Mouse (Mus musculus): ENCODE data around the gene Prrxl1. TPM values are rescaled to one million over a fixed set of nuclear protein-coding genes. Genes with fewer than 3 reads are reported as not detected.

The Prrxl1 gene
- total RNA-seq (2018; cell fraction: chromatin; rRNA removed): not detected
- not detected for total RNA-seq (2018; cell fraction: cytosol; rRNA removed)
- not detected for total RNA-seq (2018; cell fraction: nucleus; rRNA removed)
- polyA plus RNA-seq (2018): not detected in 3 replicates

GRCm38 (mm10) chr14:32599290-32600041 is at the start of gene Prrxl1:
Prrxl1 (plus strand) TSS chr14:32599407.
- Histone ChIP-seq H3K27ac (no peak within 1 kb of the TSS), H3K4me3 (ENCODE audit: inconsistent target) (no peak within 1 kb of the TSS), H3K36me3 (ENCODE audit: inconsistent target) (no peaks in the 10 kb centered on the region), H3K79me2 (ENCODE audit: inconsistent target) (no peaks in the 10 kb centered on the region)
- 4% methylated on average over 53 of the region's 53 CpGs for WGBS (ENCODE audit: missing documents)

GRCm38 (mm10) chr14:32551854-32552253 is 47.4 kb upstream of the Prrxl1 start:
- Histone ChIP-seq H3K79me2 (ENCODE audit: inconsistent target) (no peaks in the 10 kb centered on the region), H3K27ac (no peak overlapping the region), H3K4me3 (ENCODE audit: inconsistent target) (no peak overlapping the region), H3K36me3 (ENCODE audit: inconsistent target) (no peaks in the 10 kb centered on the region; the same call in 1 of the 2 replicates)
- 94% methylated on average over 4 of the region's 5 CpGs for WGBS (ENCODE audit: missing documents)

- no peak overlapping the region for H3K4me3 ChIP-seq (ENCODE audit: inconsistent target)
- no peaks in the 10 kb centered on the region; the same call in 1 of the 2 replicates for H3K36me3 ChIP-seq (ENCODE audit: inconsistent target)
- WGBS (ENCODE audit: missing documents): 95% methylated on average over 10 of the region's 10 CpGs
- no peaks in the 10 kb centered on the region for H3K79me2 ChIP-seq (ENCODE audit: inconsistent target)
- no peak overlapping the region for H3K27ac ChIP-seq
Observed at GRCm38 (mm10) chr14:32553198-32553903, 45.9 kb upstream of the Prrxl1 start.

GRCm38 (mm10) chr14:32554860-32555526 is 44.2 kb upstream of the Prrxl1 start:
- no peak overlapping the region for H3K27ac ChIP-seq
- no peaks in the 10 kb centered on the region for H3K79me2 ChIP-seq (ENCODE audit: inconsistent target)
- WGBS (ENCODE audit: missing documents): 98% methylated on average over 8 of the region's 8 CpGs
- no peak overlapping the region for H3K4me3 ChIP-seq (ENCODE audit: inconsistent target)
- H3K36me3 ChIP-seq (ENCODE audit: inconsistent target): no peaks in the 10 kb centered on the region; the same call in 1 of the 2 replicates

- Histone ChIP-seq H3K4me3 (ENCODE audit: inconsistent target) (no peak overlapping the region), H3K79me2 (ENCODE audit: inconsistent target) (no peaks in the 10 kb centered on the region), H3K36me3 (ENCODE audit: inconsistent target) (peaks cover 18% of the 10 kb centered on the region), H3K27ac (no peak overlapping the region)
- 94% methylated on average over 3 of the region's 3 CpGs for WGBS (ENCODE audit: missing documents)
Observed at GRCm38 (mm10) chr14:32561428-32561827, 37.8 kb upstream of the Prrxl1 start.

GRCm38 (mm10) chr14:32563661-32564060 is 35.5 kb upstream of the Prrxl1 start:
- no peak overlapping the region for H3K27ac ChIP-seq
- no peak overlapping the region for H3K4me3 ChIP-seq (ENCODE audit: inconsistent target)
- peaks cover 35% of the 10 kb centered on the region for H3K36me3 ChIP-seq (ENCODE audit: inconsistent target)
- WGBS (ENCODE audit: missing documents): 97% methylated on average over 6 of the region's 6 CpGs
- H3K79me2 ChIP-seq (ENCODE audit: inconsistent target): no peaks in the 10 kb centered on the region

GRCm38 (mm10) chr14:32572519-32572918 is 26.7 kb upstream of the Prrxl1 start:
- Histone ChIP-seq H3K36me3 (ENCODE audit: inconsistent target) (peaks cover 35% of the 10 kb centered on the region; the same call in 1 of the 2 replicates), H3K4me3 (ENCODE audit: inconsistent target) (no peak overlapping the region), H3K27ac (no peak overlapping the region), H3K79me2 (ENCODE audit: inconsistent target) (no peaks in the 10 kb centered on the region)
- 89% methylated on average over 8 of the region's 8 CpGs for WGBS (ENCODE audit: missing documents)

- 100% methylated on average over 2 of the region's 2 CpGs for WGBS (ENCODE audit: missing documents)
- no peaks in the 10 kb centered on the region for H3K79me2 ChIP-seq (ENCODE audit: inconsistent target)
- peaks cover 12% of the 10 kb centered on the region; the same call in 1 of the 2 replicates for H3K36me3 ChIP-seq (ENCODE audit: inconsistent target)
- no peak overlapping the region for H3K4me3 ChIP-seq (ENCODE audit: inconsistent target)
- no peak overlapping the region for H3K27ac ChIP-seq
Observed at GRCm38 (mm10) chr14:32578420-32578819, 20.8 kb upstream of the Prrxl1 start.

GRCm38 (mm10) chr14:32583696-32584095 is 15.5 kb upstream of the Prrxl1 start:
- no peak overlapping the region for H3K4me3 ChIP-seq (ENCODE audit: inconsistent target)
- WGBS (ENCODE audit: missing documents): 65% methylated on average over 9 of the region's 9 CpGs
- no peak overlapping the region for H3K27ac ChIP-seq
- H3K79me2 ChIP-seq (ENCODE audit: inconsistent target): no peaks in the 10 kb centered on the region
- H3K36me3 ChIP-seq (ENCODE audit: inconsistent target): no peaks in the 10 kb centered on the region

GRCm38 (mm10) chr14:32587013-32587784 is 12.0 kb upstream of the Prrxl1 start:
- Histone ChIP-seq H3K36me3 (ENCODE audit: inconsistent target) (no peaks in the 10 kb centered on the region), H3K27ac (no peak overlapping the region), H3K4me3 (ENCODE audit: inconsistent target) (no peak overlapping the region), H3K79me2 (ENCODE audit: inconsistent target) (no peaks in the 10 kb centered on the region)
- WGBS (ENCODE audit: missing documents): 17% methylated on average over 10 of the region's 10 CpGs

GRCm38 (mm10) chr14:32590377-32590776 is 8.8 kb upstream of the Prrxl1 start:
- H3K4me3 ChIP-seq (ENCODE audit: inconsistent target): no peak overlapping the region
- 77% methylated on average over 3 of the region's 3 CpGs for WGBS (ENCODE audit: missing documents)
- no peaks in the 10 kb centered on the region for H3K36me3 ChIP-seq (ENCODE audit: inconsistent target)
- no peak overlapping the region for H3K27ac ChIP-seq
- H3K79me2 ChIP-seq (ENCODE audit: inconsistent target): no peaks in the 10 kb centered on the region

- WGBS (ENCODE audit: missing documents): 7% methylated on average over 77 of the region's 78 CpGs
- Histone ChIP-seq H3K4me3 (ENCODE audit: inconsistent target) (no peak overlapping the region), H3K79me2 (ENCODE audit: inconsistent target) (no peaks in the 10 kb centered on the region), H3K36me3 (ENCODE audit: inconsistent target) (no peaks in the 10 kb centered on the region), H3K27ac (no peak overlapping the region)
Observed at GRCm38 (mm10) chr14:32597232-32598231, 1.7 kb upstream of the Prrxl1 start.
